Mouse (Mus musculus): ENCODE measurements around the gene S100a3. TPM values are rescaled to one million over a fixed set of nuclear protein-coding genes. Genes with fewer than 3 reads are reported as not detected.

The S100a3 gene
- polyA plus RNA-seq, 1 experiment = 4.7 TPM

DNA sequence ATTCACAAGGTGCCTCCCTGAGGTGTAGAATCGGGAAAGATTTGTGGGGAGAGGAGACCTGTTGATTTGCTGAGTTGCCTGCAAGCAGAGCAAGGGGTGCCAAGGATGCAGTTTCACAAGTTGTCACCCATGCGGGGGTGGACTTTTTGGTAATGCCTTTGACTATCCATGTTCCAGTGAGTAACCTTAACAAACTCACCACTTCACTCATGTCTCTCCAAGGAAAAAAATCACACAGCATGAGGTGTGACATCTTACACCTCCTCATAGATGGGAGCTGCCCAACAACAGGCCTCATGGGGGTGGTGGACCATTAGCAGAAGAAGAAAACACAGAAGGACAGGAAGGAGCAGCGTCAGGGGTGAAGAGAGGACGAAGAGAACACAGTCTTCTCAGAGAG lies 22.2 kb downstream of the S100a3 start:
- Histone ChIP-seq H3K79me2 (ENCODE audit: control insufficient read depth, insufficient read depth) (no peaks in the 10 kb centered on the region), H3ac (ENCODE audit: control insufficient read depth, insufficient read length) (no peak overlapping the region), H3K27me3 (ENCODE audit: control insufficient read depth, insufficient read depth, insufficient read length) (no peaks in the 10 kb centered on the region), H3K4me3 (no peak overlapping the region), H3K36me3 (ENCODE audit: control insufficient read depth, insufficient read depth) (no peaks in the 10 kb centered on the region), H3K4me2 (ENCODE audit: low read depth) (no peak overlapping the region)
- no peak for TF ChIP-seq MAX (IDR thresholded peaks at IDR 0.05; ENCODE audit: low read depth)
- TF ChIP-seq E2F4 (IDR thresholded peaks at IDR 0.05; ENCODE audit: insufficient read depth) = no peak
- no peak for TF ChIP-seq MYOD1 (IDR thresholded peaks at IDR 0.05; ENCODE audit: control insufficient read depth in 1 of 3, insufficient read length in 2 of 3, low read depth in 2 of 3)
- TF ChIP-seq TCF12 (IDR thresholded peaks at IDR 0.05; ENCODE audit: insufficient read depth, poor library complexity, severe bottlenecking) = no peak
- no peak for TF ChIP-seq TCF3 (IDR thresholded peaks at IDR 0.05; ENCODE audit: insufficient read length, low read depth)
- no peak for TF ChIP-seq MYOG (IDR thresholded peaks at IDR 0.05; ENCODE audit: control insufficient read depth in 1 of 3, insufficient read depth in 1 of 3, insufficient read length in 2 of 3, low read depth in 2 of 3)
- no peak for TF ChIP-seq REST (IDR thresholded peaks at IDR 0.05; ENCODE audit: insufficient read depth, insufficient read length)
- TF ChIP-seq POLR2A (IDR thresholded peaks at IDR 0.05; ENCODE audit: insufficient read length, low read depth) = no peak
- TF ChIP-seq CEBPB (IDR thresholded peaks at IDR 0.05; ENCODE audit: insufficient read depth, poor library complexity, severe bottlenecking) = no peak
- TF ChIP-seq POLR2AphosphoS2 (IDR thresholded peaks at IDR 0.05; ENCODE audit: insufficient read length, low read depth) = no peak
- TF ChIP-seq USF1 (IDR thresholded peaks at IDR 0.05; ENCODE audit: low read depth) = no peak
- no peak for TF ChIP-seq SRF (IDR thresholded peaks at IDR 0.05; ENCODE audit: control insufficient read depth, insufficient read length, low read depth)

DNA sequence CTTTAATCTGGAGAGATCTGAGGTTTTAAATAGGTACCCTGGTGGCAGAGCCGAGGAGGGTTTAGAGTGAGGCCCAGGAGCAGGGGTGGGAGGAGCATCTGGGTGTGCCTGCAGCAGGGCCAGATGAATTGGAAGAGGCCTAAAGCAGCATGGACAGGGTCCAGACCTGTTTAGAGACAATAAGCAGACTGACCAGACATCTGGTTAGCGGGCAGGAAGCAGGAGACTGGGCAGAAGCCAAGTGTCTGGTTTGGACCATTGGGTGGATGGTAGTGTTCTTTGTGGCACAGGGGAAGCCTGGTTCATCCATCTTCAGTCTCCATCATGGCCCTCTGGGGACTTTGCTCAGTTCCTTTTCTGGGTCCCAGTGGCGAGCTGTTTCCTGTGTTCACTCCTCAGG lies 23.5 kb downstream of the S100a3 start:
- TF ChIP-seq SRF (IDR thresholded peaks at IDR 0.05; ENCODE audit: control insufficient read depth, insufficient read length, low read depth) = no peak
- TF ChIP-seq E2F4 (IDR thresholded peaks at IDR 0.05; ENCODE audit: insufficient read depth) = no peak
- TF ChIP-seq POLR2A (IDR thresholded peaks at IDR 0.05; ENCODE audit: insufficient read length, low read depth) = no peak
- TF ChIP-seq POLR2AphosphoS2 (IDR thresholded peaks at IDR 0.05; ENCODE audit: insufficient read length, low read depth) = no peak
- no peak for TF ChIP-seq REST (IDR thresholded peaks at IDR 0.05; ENCODE audit: insufficient read depth, insufficient read length)
- TF ChIP-seq TCF3 (IDR thresholded peaks at IDR 0.05; ENCODE audit: insufficient read length, low read depth) = no peak
- no peak for TF ChIP-seq MYOG (IDR thresholded peaks at IDR 0.05; ENCODE audit: control insufficient read depth in 1 of 3, insufficient read depth in 1 of 3, insufficient read length in 2 of 3, low read depth in 2 of 3)
- no peak for TF ChIP-seq MAX (IDR thresholded peaks at IDR 0.05; ENCODE audit: low read depth)
- TF ChIP-seq TCF12 (IDR thresholded peaks at IDR 0.05; ENCODE audit: insufficient read depth, poor library complexity, severe bottlenecking) = no peak
- TF ChIP-seq CEBPB (IDR thresholded peaks at IDR 0.05; ENCODE audit: insufficient read depth, poor library complexity, severe bottlenecking) = no peak
- no peak for TF ChIP-seq MYOD1 (IDR thresholded peaks at IDR 0.05; ENCODE audit: control insufficient read depth in 1 of 3, insufficient read length in 2 of 3, low read depth in 2 of 3)
- TF ChIP-seq USF1 (IDR thresholded peaks at IDR 0.05; ENCODE audit: low read depth) = no peak
- H3K4me2 ChIP-seq (ENCODE audit: low read depth) = peak overlapping the region; percentile 35
- no peaks in the 10 kb centered on the region for H3K36me3 ChIP-seq (ENCODE audit: control insufficient read depth, insufficient read depth)
- no peaks in the 10 kb centered on the region for H3K27me3 ChIP-seq (ENCODE audit: control insufficient read depth, insufficient read depth, insufficient read length)
- no peaks in the 10 kb centered on the region for H3K79me2 ChIP-seq (ENCODE audit: control insufficient read depth, insufficient read depth)
- no peak overlapping the region for H3ac ChIP-seq (ENCODE audit: control insufficient read depth, insufficient read length)
- H3K4me3 ChIP-seq = no peak overlapping the region

- H3K79me2 ChIP-seq (ENCODE audit: control insufficient read depth, insufficient read depth) = no peaks in the 10 kb centered on the region
- no peaks in the 10 kb centered on the region for H3K36me3 ChIP-seq (ENCODE audit: control insufficient read depth, insufficient read depth)
- H3K27me3 ChIP-seq (ENCODE audit: control insufficient read depth, insufficient read depth, insufficient read length) = no peaks in the 10 kb centered on the region
- H3ac ChIP-seq (ENCODE audit: control insufficient read depth, insufficient read length) = no peak overlapping the region
- H3K4me2 ChIP-seq (ENCODE audit: low read depth) = peak overlapping the region; percentile 85
- H3K4me3 ChIP-seq = no peak overlapping the region
- no peak for TF ChIP-seq TCF12 (IDR thresholded peaks at IDR 0.05; ENCODE audit: insufficient read depth, poor library complexity, severe bottlenecking)
- TF ChIP-seq E2F4 (IDR thresholded peaks at IDR 0.05; ENCODE audit: insufficient read depth) = no peak
- TF ChIP-seq CEBPB (IDR thresholded peaks at IDR 0.05; ENCODE audit: insufficient read depth, poor library complexity, severe bottlenecking) = no peak
- no peak for TF ChIP-seq MAX (IDR thresholded peaks at IDR 0.05; ENCODE audit: low read depth)
- no peak for TF ChIP-seq TCF3 (IDR thresholded peaks at IDR 0.05; ENCODE audit: insufficient read length, low read depth)
- no peak for TF ChIP-seq SRF (IDR thresholded peaks at IDR 0.05; ENCODE audit: control insufficient read depth, insufficient read length, low read depth)
- TF ChIP-seq REST (IDR thresholded peaks at IDR 0.05; ENCODE audit: insufficient read depth, insufficient read length) = no peak
- peak; percentile 10 for TF ChIP-seq POLR2A (IDR thresholded peaks at IDR 0.05; ENCODE audit: insufficient read length, low read depth)
- TF ChIP-seq MYOD1 (IDR thresholded peaks at IDR 0.05; ENCODE audit: control insufficient read depth in 1 of 3, insufficient read length in 2 of 3, low read depth in 2 of 3) = peak in 1 of 3 experiments; percentile 53
- TF ChIP-seq USF1 (IDR thresholded peaks at IDR 0.05; ENCODE audit: low read depth) = no peak
- peak in 1 of 3 experiments; percentile 7 for TF ChIP-seq MYOG (IDR thresholded peaks at IDR 0.05; ENCODE audit: control insufficient read depth in 1 of 3, insufficient read depth in 1 of 3, insufficient read length in 2 of 3, low read depth in 2 of 3)
- TF ChIP-seq POLR2AphosphoS2 (IDR thresholded peaks at IDR 0.05; ENCODE audit: insufficient read length, low read depth) = no peak
Observed at GRCm38 (mm10) chr3:90585595-90585994, 25.2 kb downstream of the S100a3 start.

GRCm38 (mm10) chr3:90586016-90586643 lies 25.8 kb downstream of the S100a3 start:
- Histone ChIP-seq H3K4me2 (ENCODE audit: low read depth) (peak overlapping the region; percentile 85), H3K27me3 (ENCODE audit: control insufficient read depth, insufficient read depth, insufficient read length) (no peaks in the 10 kb centered on the region), H3K4me3 (no peak overlapping the region), H3K79me2 (ENCODE audit: control insufficient read depth, insufficient read depth) (no peaks in the 10 kb centered on the region), H3ac (ENCODE audit: control insufficient read depth, insufficient read length) (no peak overlapping the region), H3K36me3 (ENCODE audit: control insufficient read depth, insufficient read depth) (no peaks in the 10 kb centered on the region)
- TF ChIP-seq SRF (IDR thresholded peaks at IDR 0.05; ENCODE audit: control insufficient read depth, insufficient read length, low read depth) (no peak), CEBPB (IDR thresholded peaks at IDR 0.05; ENCODE audit: insufficient read depth, poor library complexity, severe bottlenecking) (no peak), USF1 (IDR thresholded peaks at IDR 0.05; ENCODE audit: low read depth) (no peak), MYOD1 (IDR thresholded peaks at IDR 0.05; ENCODE audit: control insufficient read depth in 1 of 3, insufficient read length in 2 of 3, low read depth in 2 of 3) (no peak), MAX (IDR thresholded peaks at IDR 0.05; ENCODE audit: low read depth) (no peak), TCF12 (IDR thresholded peaks at IDR 0.05; ENCODE audit: insufficient read depth, poor library complexity, severe bottlenecking) (no peak), TCF3 (IDR thresholded peaks at IDR 0.05; ENCODE audit: insufficient read length, low read depth) (no peak), POLR2AphosphoS2 (IDR thresholded peaks at IDR 0.05; ENCODE audit: insufficient read length, low read depth) (no peak), REST (IDR thresholded peaks at IDR 0.05; ENCODE audit: insufficient read depth, insufficient read length) (no peak), POLR2A (IDR thresholded peaks at IDR 0.05; ENCODE audit: insufficient read length, low read depth) (no peak), E2F4 (IDR thresholded peaks at IDR 0.05; ENCODE audit: insufficient read depth) (no peak), MYOG (IDR thresholded peaks at IDR 0.05; ENCODE audit: control insufficient read depth in 1 of 3, insufficient read depth in 1 of 3, insufficient read length in 2 of 3, low read depth in 2 of 3) (no peak)
